Mouse (Mus musculus): ENCODE data around the gene Emc9. TPM values are rescaled to one million over a fixed set of nuclear protein-coding genes. Genes with fewer than 3 reads are reported as not detected.
A peak's percentile ranks its signal among the peaks of the same experiment; 100 is the strongest.

The Emc9 gene
- polyA plus RNA-seq, 1 experiment from 2014 or later = 16.6 TPM

DNA sequence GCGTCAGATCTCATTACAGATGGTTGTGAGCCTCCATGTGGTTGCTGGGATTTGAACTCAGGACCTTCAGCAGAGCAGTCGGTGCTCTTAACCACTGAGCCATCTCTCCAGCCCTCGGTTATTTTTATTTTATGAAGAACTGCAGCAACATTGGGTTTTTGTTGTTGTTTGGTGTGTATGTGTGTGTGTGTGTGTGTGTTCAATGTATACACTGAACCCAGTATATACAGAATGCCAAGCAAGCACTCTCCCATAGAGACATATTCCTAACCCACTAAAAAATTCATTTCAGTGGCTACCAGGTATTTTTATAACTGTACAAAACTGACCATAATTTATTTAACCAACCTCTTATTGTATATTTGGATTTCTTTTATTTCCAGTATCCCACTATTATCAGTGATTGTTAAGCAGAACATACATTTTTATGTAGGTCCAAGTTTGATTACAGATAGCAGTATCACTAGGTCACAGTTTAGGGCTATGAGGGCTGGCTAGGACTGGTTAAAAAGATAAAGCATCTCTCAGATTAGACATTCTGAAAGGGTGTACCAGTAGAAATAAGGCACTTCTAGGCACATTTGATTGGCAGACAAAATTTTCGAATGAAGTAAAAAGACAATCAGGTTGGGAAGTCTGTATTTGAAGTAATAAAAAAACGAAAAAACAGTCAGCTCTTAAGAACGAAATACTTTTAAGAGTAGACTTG, 26.2 kb downstream of the Emc9 start:
- WGBS = 50% methylated on average over 6 of the region's 6 CpGs
- Histone ChIP-seq H3K4me3 (replicated peaks; ENCODE audit: low read depth, low read length) (peak overlapping the region; percentile 68), H3K27ac (peak overlapping the region; percentile 100), H3K4me2 (ENCODE audit: low read length) (peak overlapping the region; percentile 85), H3K4me1 (replicated peaks; ENCODE audit: insufficient read depth, low read length) (peaks cover 9% of the 10 kb centered on the region; the same call in 1 of the 2 replicates), H3K9me3 (replicated peaks; ENCODE audit: low read length) (no peaks in the 10 kb centered on the region), H3K9ac (ENCODE audit: low read depth, low read length) (peak overlapping the region; percentile 86; the same call in 1 of the 2 replicates), H3K27me3 (ENCODE audit: insufficient read depth, low read length) (no peaks in the 10 kb centered on the region), H3K36me3 (ENCODE audit: insufficient read depth, low read length) (0 out of 2 replicates have a peak, but pooled peaks cover 2% of the 10 kb centered on the region)
- TF ChIP-seq CTCF (IDR thresholded peaks at IDR 0.05; ENCODE audit: low read depth) = no peak; the same call in 1 of the 2 replicates
- ATAC-seq (replicated peaks; ENCODE audit: low FRiP score, low read depth) (no peak), DNase-seq (ENCODE audit: low spot score) (no peak)

GRCm38 (mm10) chr14:55557587-55557986, 27.5 kb downstream of the Emc9 start:
- TF ChIP-seq CTCF (IDR thresholded peaks at IDR 0.05; ENCODE audit: low read depth) = no peak
- no peak overlapping the region for H3K4me3 ChIP-seq (replicated peaks; ENCODE audit: low read depth, low read length)
- no peaks in the 10 kb centered on the region for H3K9me3 ChIP-seq (replicated peaks; ENCODE audit: low read length)
- H3K36me3 ChIP-seq (ENCODE audit: insufficient read depth, low read length) = no peaks in the 10 kb centered on the region
- 86% methylated on average over 3 of the region's 3 CpGs for WGBS
- no peaks in the 10 kb centered on the region for H3K27me3 ChIP-seq (ENCODE audit: insufficient read depth, low read length)
- DNase-seq (ENCODE audit: low spot score) (no peak), ATAC-seq (replicated peaks; ENCODE audit: low FRiP score, low read depth) (no peak)
- peaks cover 9% of the 10 kb centered on the region; the same call in 1 of the 2 replicates for H3K4me1 ChIP-seq (replicated peaks; ENCODE audit: insufficient read depth, low read length)
- no peak overlapping the region for H3K9ac ChIP-seq (ENCODE audit: low read depth, low read length)
- peak overlapping the region; percentile 86 for H3K27ac ChIP-seq
- no peak overlapping the region for H3K4me2 ChIP-seq (ENCODE audit: low read length)

DNA sequence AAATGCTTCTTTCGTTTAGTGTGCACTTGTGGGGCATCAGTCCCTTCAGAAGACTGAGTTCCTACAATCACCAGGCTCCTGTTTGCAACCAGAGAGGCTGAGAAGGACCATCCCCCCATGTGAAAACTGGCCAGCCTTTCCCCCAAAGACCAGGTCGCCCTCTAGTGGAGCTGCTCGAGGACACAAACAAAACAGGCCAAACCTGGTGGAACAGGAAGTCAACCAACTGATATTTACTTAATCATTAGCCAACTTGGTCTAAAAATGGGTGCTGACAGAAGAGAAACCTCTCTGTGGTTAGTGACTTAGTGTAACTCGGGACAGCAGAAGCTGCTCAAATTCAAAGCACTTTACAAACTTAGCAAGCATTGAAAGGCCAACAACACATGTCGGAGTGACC, 28.1 kb downstream of the Emc9 start:
- 24% methylated on average over 5 of the region's 5 CpGs for WGBS
- ATAC-seq (replicated peaks; ENCODE audit: low FRiP score, low read depth) (no peak), DNase-seq (ENCODE audit: low spot score) (peak; percentile 92)
- peak overlapping the region; percentile 86 for H3K27ac ChIP-seq
- no peak overlapping the region for H3K4me3 ChIP-seq (replicated peaks; ENCODE audit: low read depth, low read length)
- no peak overlapping the region for H3K9ac ChIP-seq (ENCODE audit: low read depth, low read length)
- H3K4me1 ChIP-seq (replicated peaks; ENCODE audit: insufficient read depth, low read length) = peaks cover 9% of the 10 kb centered on the region; the same call in 1 of the 2 replicates
- H3K9me3 ChIP-seq (replicated peaks; ENCODE audit: low read length) = no peaks in the 10 kb centered on the region
- TF ChIP-seq CTCF (IDR thresholded peaks at IDR 0.05; ENCODE audit: low read depth) = peak; percentile 95
- H3K4me2 ChIP-seq (ENCODE audit: low read length) = peak overlapping the region; percentile 18; the same call in 1 of the 2 replicates
- no peaks in the 10 kb centered on the region for H3K27me3 ChIP-seq (ENCODE audit: insufficient read depth, low read length)
- H3K36me3 ChIP-seq (ENCODE audit: insufficient read depth, low read length) = no peaks in the 10 kb centered on the region

- Histone ChIP-seq H3K27ac (no peak overlapping the region), H3K27me3 (ENCODE audit: insufficient read depth, low read length) (no peaks in the 10 kb centered on the region), H3K9ac (ENCODE audit: low read depth, low read length) (no peak overlapping the region), H3K9me3 (replicated peaks; ENCODE audit: low read length) (no peaks in the 10 kb centered on the region), H3K36me3 (ENCODE audit: insufficient read depth, low read length) (no peaks in the 10 kb centered on the region), H3K4me1 (replicated peaks; ENCODE audit: insufficient read depth, low read length) (no peaks in the 10 kb centered on the region), H3K4me3 (replicated peaks; ENCODE audit: low read depth, low read length) (no peak overlapping the region), H3K4me2 (ENCODE audit: low read length) (no peak overlapping the region)
- no peak for ATAC-seq (replicated peaks; ENCODE audit: low FRiP score, low read depth)
- no peak for TF ChIP-seq CTCF (IDR thresholded peaks at IDR 0.05; ENCODE audit: low read depth)
- WGBS = 89% methylated on average over 3 of the region's 3 CpGs
- DNase-seq (ENCODE audit: low spot score) = no peak
Measured at GRCm38 (mm10) chr14:55555788-55556187, 29.3 kb downstream of the Emc9 start.

- H3K36me3 ChIP-seq (ENCODE audit: insufficient read depth, low read length) = no peaks in the 10 kb centered on the region
- H3K4me1 ChIP-seq (replicated peaks; ENCODE audit: insufficient read depth, low read length) = no peaks in the 10 kb centered on the region
- ATAC-seq (replicated peaks; ENCODE audit: low FRiP score, low read depth) = no peak
- no peaks in the 10 kb centered on the region for H3K9me3 ChIP-seq (replicated peaks; ENCODE audit: low read length)
- no peak overlapping the region for H3K27ac ChIP-seq
- H3K4me3 ChIP-seq (replicated peaks; ENCODE audit: low read depth, low read length) = no peak overlapping the region
- no peak overlapping the region for H3K4me2 ChIP-seq (ENCODE audit: low read length)
- H3K9ac ChIP-seq (ENCODE audit: low read depth, low read length) = no peak overlapping the region
- no peaks in the 10 kb centered on the region for H3K27me3 ChIP-seq (ENCODE audit: insufficient read depth, low read length)
- no peak for TF ChIP-seq CTCF (IDR thresholded peaks at IDR 0.05; ENCODE audit: low read depth)
- DNase-seq (ENCODE audit: low spot score) = no peak
Measured at GRCm38 (mm10) chr14:55554635-55555034, 30.5 kb downstream of the Emc9 start.

GRCm38 (mm10) chr14:55551794-55552193, 33.3 kb downstream of the Emc9 start:
- WGBS = 92% methylated on average over 8 of the region's 8 CpGs
- H3K4me3 ChIP-seq (replicated peaks; ENCODE audit: low read depth, low read length) = no peak overlapping the region
- H3K9ac ChIP-seq (ENCODE audit: low read depth, low read length) = no peak overlapping the region
- no peak overlapping the region for H3K4me2 ChIP-seq (ENCODE audit: low read length)
- DNase-seq (ENCODE audit: low spot score) = no peak
- H3K4me1 ChIP-seq (replicated peaks; ENCODE audit: insufficient read depth, low read length) = no peaks in the 10 kb centered on the region
- H3K27me3 ChIP-seq (ENCODE audit: insufficient read depth, low read length) = no peaks in the 10 kb centered on the region
- H3K36me3 ChIP-seq (ENCODE audit: insufficient read depth, low read length) = peaks cover 25% of the 10 kb centered on the region
- no peak overlapping the region for H3K27ac ChIP-seq
- H3K9me3 ChIP-seq (replicated peaks; ENCODE audit: low read length) = no peaks in the 10 kb centered on the region
- no peak for ATAC-seq (replicated peaks; ENCODE audit: low FRiP score, low read depth)
- no peak for TF ChIP-seq CTCF (IDR thresholded peaks at IDR 0.05; ENCODE audit: low read depth)

Data from kidney, postnatal 0 days (tissue).